Mouse (Mus musculus) ovary, postnatal 10 days (tissue): ENCODE measurements around the gene Nrip1.
"Not testable (repeated sequence)": the region's sequence is repeated elsewhere in the genome, so short reads cannot be mapped to it uniquely, and the experiment has no call there.

Experiments
- DNase-seq: peaks from one replicate; pipeline ENCODE4 v3.0.0; 2022; ENCODE audit warnings: low spot score

Gene Nrip1

DNA sequence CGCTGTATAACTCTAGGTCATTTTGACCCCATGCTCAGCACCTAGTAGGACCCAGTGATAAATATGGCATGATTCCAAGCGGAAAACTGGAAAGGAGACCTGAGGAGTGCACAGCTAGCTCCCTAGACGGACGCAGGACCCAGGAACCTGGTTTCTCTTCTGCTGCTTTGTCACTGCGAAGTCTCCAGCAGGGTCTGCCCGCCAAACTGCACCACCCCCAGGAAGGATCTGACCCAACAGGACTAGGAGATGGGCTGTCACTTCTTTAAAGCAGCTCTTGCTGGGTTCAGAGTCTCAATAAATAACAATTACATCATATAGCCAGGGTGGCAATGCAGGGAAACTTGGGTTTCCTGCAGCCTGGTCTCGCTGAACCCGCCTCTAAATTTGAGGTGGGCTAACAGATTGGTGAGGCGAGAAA lies at the start of gene Nrip1:
Gene Nrip1, minus strand, starts transcription at position 157 of the 421 bp plus-strand sequence.
- DNase-seq: peak; percentile 51

DNA sequence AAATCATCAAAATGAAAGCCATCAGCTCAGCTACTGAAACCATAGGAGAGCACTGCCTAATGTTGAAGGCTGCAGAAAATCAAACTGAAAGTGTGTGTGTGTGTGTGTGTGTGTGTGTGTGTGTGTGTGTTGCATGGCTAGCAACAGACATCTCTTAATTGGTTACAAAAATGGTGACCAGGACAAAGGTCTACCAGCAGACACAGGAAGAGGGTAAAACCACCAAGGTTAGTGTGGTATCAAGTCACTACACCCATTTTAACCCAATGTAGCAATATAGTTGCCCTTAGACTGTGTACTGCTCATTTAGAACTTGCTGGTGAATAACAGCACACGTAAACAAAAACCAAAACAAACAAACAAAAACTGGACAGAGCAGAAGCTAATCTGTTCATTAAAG lies 48.9 kb upstream of the Nrip1 start:
- DNase-seq: no peak

DNA sequence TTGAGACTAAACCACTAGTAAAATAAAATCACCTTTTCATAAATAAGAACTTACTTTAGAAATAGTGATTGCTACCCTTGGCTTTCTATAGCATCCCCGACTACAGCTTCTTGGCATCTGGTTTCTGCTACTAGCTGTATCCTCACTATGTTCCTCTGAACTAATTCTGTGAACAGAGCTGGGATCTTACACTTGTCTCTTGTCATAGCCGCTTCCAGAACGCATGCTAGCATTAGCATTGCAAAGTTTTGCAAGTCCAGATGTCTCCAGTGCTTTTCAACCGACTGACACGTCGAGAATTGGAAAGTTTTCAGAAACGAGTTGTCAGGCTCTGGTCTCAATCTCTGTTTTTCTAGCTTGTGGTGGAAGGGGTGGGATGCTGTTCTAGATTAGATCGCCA lies 46.2 kb upstream of the Nrip1 start:
- DNase-seq: no peak

DNA sequence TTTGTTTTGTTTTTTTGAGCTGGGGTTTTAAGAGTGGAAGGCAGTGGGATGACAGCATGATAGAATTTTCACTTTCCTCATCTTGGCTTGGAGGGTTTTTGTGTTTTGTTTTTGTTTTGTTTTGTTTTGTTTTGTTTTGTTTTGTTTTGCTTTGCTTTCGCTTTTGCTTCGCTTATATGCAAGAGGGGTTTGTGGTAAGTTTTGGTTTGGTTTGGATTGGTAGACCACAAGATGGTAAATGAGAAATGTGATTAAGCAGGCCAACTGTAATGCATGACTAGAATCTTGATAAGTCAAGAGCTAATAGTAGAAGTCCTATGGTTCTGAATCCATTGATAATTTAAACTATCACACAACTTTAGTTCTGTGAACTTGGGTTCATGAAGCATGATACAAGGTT lies 42.9 kb upstream of the Nrip1 start:
- DNase-seq: no peak

DNA sequence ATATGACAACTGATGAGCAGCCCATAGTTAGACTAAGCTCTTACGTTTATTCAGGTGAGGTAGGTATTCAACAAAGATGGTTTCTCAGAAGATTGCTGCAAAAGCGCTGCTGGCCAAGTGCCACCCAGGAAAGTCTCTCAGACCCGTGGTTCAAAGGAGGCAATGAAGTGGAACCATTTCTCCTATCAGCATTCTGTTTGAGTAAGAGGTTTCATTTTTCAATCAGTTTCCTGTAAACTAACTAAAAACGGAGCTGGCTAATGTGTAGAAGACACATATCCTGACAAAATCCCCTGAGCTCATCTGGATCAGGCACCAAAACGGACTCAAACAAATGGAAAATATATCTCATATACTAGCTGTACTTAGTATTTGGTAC lies 42.4 kb upstream of the Nrip1 start:
- no peak for DNase-seq

DNA sequence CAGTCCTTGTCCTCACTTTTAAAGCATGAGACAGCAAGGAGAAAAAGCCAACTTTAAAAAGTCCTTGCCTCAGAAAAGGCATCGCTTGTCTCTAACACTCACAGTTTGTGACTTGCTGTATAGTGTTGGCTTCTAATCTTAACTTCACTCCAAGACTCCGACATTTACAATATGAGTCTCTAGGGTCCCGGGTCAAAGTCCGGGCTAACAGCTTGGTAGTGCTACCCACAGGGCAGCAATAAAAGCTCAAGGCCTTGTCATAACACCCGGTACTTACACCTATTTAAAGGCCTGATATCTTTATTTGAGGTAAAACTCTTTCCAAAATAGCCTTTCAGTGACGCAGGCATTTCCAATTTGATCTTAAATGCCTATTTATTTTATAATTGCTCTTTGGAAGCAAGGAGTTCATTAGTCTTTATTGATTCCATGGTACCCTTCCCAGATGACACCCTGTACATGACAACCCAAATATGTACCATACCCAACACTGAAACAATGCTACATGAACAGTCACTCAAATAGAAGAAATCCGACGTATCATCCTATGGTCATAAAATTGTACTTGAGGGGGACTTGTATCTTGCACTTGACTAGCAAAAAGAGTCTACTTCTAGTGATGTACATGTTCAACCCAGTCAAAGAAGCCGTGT lies 41.9 kb upstream of the Nrip1 start:
- no peak for DNase-seq

DNA sequence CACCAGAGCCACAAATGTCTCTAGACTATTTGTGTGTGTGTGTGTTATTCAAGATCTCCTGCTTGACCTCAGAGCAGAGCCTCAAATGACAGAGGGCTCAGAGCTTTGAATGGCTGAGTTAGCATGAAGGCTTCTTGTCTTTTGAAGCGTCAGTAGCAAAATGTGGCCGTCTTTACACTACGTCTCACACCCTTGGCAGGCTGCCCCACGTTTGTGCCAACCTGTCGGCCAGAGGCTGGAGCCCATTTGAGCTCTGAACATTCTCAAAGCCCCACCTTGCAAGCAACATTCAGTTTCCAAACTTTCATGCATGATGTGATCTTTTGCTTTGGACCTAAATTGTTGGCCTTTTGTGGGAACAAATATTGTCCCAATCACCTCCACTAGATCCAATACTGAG lies 40.9 kb upstream of the Nrip1 start:
- DNase-seq: no peak

DNA sequence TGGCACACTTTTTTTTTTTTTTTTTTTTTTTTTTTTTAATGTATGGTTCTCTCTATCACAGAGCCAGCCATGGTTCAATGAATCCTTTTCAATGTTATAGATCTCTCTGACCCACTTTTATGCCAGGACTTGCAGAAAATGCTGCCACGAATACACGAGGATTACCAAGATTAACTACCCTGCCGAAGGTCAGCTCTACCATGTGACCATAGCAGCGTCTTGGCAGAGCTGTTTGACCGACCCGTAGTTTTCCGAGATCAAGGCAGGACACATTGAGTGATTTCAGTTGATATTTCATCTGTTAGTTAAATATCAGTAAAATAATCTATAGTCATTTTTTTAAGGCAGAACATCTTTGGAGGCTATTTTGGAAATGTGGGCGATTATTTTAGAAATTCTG lies 40.0 kb upstream of the Nrip1 start:
- DNase-seq: no peak

DNA sequence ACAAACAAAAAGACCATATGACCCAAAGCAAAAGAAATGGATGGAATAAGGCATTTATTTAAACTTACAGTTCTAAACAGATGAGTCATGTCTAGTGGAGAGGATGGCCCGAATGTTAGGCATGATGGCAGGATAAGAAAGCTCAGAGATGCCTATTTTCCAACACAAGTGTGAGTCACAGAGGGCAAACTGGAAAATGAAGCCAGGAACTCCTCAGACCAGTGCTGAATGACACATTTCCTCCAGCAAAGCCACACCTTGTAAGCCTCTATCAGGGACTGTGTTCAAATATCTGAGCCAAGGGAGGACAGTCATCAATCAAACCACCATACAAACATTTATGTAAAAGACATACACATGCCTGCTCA lies 35.7 kb upstream of the Nrip1 start:
- no peak for DNase-seq

DNA sequence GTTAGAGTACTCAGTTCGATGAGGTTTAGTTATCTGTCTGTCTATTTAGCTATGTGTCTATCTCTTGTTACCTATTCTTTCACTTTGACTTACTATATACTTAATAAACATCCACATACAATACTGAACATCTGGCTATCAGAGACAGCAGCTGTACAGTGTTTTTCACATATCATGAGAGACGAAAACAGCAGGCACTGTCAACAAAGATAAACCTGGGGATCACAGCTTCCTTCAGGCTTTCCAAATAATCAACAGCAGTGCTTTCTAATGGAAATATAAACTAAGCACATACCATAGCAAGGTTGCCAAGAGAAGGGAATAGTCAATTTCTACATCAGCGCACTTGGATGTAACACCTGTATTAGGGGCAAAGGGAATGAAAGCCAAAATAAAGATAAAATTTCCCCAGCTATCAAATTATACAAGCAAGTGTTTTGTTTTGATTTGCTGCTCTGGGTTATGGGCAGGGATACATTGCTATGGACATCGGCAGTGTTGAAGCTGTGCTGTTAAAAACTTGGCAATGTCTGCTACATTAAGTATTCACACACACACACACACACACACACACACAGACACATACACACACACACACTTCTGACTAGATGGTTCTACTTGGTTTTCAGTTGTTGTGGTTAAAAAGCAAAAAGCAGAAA lies 35.2 kb upstream of the Nrip1 start:
- no peak for DNase-seq

DNA sequence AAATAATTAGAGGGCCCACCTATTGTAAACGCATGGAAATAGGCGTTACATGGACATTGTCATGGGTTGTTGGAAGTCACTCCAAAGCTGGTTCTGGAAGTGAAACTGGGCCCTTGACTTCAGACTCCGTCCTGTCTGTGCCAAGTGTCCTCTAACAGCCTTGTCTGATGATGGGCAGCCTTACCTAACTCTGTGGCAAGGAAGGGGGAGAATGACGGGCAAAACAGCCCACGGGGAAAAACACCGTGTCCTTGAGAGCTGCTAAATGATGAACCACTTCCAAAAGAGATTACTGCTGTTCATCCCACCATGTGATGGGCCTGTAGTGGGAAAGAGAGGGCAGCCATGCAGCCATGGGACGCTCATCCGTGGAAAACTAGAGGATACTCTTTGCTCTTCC lies 34.6 kb upstream of the Nrip1 start:
- DNase-seq: no peak

DNA sequence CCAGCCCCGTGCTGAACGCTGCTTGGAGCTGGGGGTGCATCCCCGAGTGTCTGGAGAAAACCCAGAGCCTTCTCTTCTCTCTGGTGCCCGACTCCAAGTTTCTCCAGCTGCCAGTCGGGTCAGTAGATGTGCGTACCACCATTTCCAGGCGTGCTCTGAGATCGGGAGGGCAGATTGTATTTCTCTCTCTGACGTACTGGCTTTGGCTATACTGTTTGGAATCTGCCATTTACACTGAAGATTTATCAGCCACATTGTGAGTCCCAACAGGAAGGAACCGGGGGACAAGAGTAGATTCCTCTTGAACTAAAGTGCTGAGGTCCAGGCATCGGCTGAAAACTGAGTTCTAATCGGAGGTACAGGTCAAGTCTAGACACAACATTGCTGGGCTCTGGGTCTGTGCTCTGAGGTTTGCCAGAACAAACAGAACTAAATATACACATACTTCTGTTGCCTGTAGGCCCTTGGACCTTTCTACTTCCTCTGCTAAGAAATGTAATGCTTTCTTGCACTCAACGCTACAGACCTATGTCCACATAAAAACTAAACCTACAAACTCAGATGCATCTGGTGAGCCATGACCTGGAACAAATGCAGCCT lies 33.8 kb upstream of the Nrip1 start:
- DNase-seq: no peak

DNA sequence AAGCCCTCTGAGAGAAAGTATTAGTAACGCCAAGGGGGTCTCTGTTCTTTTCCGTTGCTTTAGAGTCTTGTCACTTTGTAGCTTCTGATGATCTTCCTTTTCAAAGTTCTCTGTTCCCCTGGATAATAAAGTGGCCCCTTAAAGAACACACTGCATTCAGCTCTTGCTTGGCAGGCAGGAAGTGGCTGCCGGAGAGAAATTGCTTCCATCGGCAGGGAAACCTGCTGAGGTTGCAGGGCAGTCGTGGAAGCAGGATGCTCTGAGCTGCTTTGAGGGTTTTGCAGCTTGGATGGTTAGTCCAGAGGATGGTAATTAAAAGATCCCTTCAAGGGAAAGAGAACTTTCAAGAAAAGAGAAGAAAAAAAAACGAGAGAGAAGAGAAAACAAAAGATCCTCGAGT lies 33.3 kb upstream of the Nrip1 start:
- DNase-seq: no peak

DNA sequence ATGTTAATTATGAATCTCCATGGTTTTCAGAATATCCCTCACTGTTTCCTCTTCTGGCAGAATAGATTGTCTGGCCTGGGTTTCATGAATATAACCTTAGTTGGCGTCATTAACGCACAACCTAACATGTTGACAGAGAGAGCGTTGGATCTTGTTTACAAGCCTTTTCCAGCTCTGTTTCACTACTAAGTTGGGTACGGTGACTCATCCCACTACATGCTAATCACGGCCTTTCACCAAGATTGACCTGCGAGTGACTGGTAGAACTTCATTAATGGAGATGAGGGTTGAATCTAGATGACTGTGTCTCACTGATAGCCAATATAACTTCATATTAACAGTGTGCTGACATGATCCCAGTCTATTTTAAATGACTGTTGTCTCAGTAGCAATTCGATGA lies 32.7 kb upstream of the Nrip1 start:
- DNase-seq: no peak

DNA sequence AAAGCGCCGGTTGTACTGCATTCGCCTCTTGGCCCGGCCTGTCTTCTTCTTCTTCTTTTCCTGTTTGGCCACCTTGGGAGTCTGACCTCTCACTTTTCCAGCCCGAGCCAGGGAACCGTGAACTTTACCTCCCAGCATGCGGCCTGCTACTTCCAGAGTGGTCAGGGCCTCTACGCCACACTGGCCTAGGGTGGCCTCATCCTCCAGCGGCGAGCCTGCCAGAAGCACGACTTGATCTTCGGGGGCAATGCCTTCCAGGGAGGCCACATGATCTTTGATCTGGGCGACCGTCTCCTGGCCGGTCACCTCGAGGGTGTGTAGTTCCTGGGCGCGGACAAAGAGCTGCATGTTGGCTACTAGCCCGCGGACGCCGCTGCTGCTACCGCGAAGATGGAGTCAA lies 29.7 kb upstream of the Nrip1 start:
- DNase-seq: not testable (repeated sequence)

DNA sequence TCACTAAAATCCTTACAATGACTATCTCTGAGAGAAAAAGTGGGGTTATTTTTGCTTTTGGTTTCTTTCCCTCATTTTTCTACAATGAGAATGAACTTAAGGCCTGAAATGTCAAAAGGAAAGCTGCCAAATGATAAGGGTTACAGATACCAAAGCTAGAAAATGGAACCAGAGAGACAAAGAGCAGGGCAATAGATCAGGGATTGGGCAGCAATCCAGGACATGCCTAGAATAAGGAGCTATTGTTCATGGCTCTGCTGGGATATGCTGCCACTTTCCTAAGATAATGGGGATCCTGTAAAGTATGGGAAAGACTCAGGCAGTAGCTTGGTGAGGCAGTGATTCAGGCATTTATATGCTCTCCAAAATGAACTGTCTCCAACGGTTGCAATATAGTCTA lies 22.9 kb upstream of the Nrip1 start:
- no peak for DNase-seq

DNA sequence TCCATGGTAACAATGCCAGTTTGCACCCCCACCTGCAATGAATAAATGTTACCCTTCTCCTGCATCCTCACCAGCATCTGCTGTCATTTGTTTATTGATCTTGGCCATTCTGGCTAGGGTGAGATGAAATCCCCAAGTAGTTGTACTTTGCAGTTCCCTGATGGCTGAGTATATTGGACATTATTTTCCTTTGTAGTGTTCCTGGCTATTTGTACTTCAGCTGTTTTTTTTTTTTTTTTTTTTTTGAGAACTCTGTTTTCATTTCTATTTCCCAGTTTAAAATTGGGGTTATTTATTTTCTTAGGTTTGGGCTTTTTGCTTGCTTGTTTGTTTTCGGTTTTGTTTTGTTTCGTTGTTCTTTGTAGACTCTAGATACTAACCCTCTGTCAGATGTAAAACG lies 19.6 kb upstream of the Nrip1 start:
- no peak for DNase-seq

DNA sequence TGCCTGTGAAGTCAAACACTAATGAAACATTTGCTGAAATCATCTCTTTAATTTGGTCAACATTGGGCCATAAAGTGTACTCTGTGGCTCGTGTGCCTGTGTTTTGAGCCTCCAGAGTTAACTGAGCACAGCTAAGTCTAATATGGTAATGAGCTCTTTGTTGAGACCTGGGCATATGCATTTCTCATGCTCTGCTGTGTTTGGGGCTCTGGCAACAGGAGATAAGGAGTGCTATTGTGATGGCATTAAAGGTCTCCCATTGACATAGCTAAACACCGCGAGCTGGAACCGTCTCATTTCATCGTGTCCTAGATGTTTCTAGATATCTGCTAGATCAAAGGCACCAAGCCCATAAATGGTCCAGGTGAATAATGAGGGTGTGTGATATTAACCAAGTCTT lies 12.9 kb upstream of the Nrip1 start:
- DNase-seq: no peak

DNA sequence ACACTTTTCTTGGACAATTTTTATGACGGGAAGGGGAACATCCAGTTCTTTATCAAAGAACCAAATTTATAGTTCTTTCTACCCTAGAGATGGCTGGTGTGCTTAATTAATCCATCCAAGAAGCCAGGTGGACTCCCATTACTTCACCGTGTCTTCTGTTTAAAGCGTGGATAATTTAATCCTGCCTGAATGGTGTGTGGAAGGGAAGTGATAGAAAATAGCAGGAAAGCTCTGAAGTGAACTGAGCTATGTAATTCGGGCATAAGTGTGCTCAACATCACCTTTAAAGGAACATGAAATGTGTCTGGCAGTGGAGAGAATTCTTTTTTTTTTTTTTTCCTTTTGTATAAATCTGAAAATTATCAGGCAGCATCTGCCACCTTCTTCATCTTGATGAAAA lies 12.4 kb upstream of the Nrip1 start:
- no peak for DNase-seq

DNA sequence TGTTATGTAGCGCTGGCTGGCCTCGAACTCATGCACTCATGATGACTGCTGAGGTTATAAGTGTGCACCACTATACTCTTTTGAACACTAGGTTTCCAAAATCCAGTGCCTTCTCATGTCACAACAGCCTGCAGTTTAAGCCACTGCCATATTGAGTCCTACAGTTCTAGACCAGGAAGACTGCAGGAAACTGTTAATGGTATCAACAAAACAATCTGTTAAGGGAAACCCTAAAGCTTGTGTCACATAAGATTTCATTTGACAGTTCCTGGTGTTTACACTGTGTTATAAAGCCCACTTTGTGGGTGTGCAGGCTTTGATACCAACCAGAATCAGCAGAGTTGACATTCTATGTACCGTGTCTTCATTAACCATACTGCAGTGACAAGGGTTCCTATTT lies 3.6 kb upstream of the Nrip1 start:
- DNase-seq: no peak

DNA sequence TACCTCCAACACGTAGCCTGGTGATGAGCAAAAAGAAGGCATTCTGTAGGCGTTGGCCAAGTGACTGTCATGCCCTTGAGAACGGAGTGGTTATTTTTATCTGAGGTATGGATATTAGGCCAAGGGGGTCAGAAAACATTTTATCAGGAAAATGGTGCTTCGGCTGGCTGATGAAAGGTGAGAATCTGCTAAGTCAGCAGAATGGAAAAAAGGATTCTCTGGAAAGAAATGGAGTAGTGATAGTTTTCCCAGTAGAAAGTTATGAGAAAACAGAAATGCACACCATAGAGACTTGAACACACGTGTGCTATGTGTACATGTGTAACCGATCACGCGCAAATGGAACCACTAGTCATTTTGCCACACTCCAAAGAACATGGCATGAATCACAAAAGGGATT lies 3.0 kb upstream of the Nrip1 start:
- DNase-seq: no peak

DNA sequence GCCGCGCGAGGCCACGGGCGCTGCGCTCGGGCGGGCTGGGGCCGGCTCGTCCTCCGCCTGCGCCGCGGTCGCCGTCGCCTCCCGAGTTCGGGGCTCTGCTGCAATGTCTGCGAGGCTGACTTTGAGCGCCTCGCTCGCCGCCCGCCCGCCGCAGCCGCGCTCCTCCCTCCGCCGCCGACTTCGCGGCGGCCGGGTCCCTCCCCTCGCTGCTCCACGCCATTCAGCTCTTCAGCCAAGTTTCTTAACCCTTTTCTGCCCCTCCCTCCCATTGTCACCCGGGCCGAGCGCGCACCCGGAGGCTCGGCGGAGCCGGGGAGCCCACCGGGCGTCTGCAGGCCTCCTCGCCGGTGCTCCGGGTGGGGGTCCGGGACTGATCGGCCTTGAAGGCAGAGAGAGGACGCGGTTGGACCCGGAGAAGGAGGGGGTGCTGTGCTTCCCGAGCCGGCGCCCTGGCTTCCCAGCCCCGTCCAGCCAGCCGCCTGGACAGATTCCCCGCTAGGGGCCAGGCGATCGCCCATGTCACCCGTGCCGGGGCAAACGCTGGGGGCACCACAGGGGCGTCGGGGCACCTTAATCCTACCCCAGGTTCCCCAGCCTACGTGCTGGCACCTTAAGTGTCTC lies 576 bp downstream of the Nrip1 start:
- peak; percentile 83 for DNase-seq
